Mouse (Mus musculus): ENCODE data around the gene Mnd1. TPM values are rescaled to one million over a fixed set of nuclear protein-coding genes. Genes with fewer than 3 reads are reported as not detected.
A peak's percentile ranks its signal among the peaks of the same experiment; 100 is the strongest.

The Mnd1 gene
- polyA plus RNA-seq, 1 experiment from 2014 or later = 17.4 TPM

DNA sequence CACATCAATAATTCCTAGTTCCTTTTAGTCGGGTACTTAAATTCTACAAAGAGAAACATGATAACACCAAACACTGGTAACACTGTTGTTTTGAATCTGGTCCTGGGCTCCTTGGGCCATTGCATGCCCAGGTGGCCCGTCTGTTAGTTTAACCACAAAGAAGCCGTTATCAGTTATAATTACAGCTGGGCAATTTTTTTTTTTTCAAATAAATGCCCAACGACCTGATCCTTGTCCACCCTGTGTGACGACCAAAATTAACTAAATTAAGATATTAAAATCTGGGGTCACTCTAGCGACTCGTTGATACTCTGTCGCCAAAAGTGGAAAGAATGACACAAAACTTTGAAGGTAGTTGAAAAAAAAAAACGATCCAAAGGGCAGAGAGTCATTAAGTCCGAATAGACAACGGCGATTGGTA is 855 bp downstream of the Mnd1 start:
- H3K4me1 ChIP-seq = peaks cover 39% of the 10 kb centered on the region
- H3K27me3 ChIP-seq (ENCODE audit: low read depth, poor library complexity, severe bottlenecking) = no peaks in the 10 kb centered on the region
- no peaks in the 10 kb centered on the region for H3K9me3 ChIP-seq (replicated peaks)
- H3K4me3 ChIP-seq = peak overlapping the region; percentile 56
- WGBS = 3% methylated on average over 12 of the region's 12 CpGs
- peak overlapping the region; percentile 95 for H3K27ac ChIP-seq
- DNase-seq (ENCODE audit: low spot score) = peak; percentile 34
- peaks cover 2% of the 10 kb centered on the region; the same call in 1 of the 2 replicates for H3K36me3 ChIP-seq

DNA sequence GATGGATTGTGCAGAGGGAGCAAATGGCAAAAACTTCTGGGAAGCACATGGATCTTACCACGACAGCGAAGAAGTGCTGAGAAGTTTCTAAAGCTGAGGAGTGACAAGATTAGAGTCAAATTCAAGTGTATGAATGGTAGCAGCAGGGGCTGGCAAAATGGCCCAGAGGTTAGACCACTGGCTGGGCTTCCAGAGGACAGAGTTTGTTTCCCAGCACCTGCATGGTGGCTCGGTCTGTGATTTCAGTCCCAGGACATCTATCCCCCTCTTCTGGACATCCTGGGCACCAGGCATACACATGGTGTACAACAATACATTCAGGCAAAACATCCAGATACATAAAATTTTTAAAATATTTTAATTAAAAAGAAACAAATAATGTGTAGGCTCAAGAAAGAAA is 5.8 kb downstream of the Mnd1 start:
- Histone ChIP-seq H3K27me3 (ENCODE audit: low read depth, poor library complexity, severe bottlenecking) (no peaks in the 10 kb centered on the region), H3K9me3 (replicated peaks) (no peaks in the 10 kb centered on the region), H3K36me3 (peaks cover 5% of the 10 kb centered on the region), H3K4me3 (no peak overlapping the region), H3K4me1 (peaks cover 11% of the 10 kb centered on the region), H3K27ac (no peak overlapping the region)
- DNase-seq (ENCODE audit: low spot score) = no peak
- WGBS = 96% methylated on average over 3 of the region's 3 CpGs

DNA sequence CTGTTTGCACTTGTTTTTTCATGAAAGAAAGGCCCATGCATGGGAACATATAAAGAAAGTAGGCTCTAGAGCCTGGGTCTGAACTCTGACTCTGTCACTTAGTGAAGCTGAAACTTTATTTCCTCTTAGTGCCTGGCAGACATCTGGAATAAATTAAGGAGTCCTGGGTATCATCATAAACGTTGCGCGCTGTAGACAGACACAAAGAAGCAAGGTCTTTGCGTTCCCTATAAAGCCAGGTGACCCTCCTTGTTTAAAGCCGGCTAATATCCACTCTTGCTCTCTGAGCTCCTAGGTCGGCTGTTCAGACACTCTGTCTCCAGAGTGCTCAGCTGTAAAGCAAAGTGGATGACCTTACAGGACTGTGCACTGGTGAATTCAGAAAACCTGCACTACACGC is 14.6 kb downstream of the Mnd1 start:
- peak; percentile 54 for DNase-seq (ENCODE audit: low spot score)
- Histone ChIP-seq H3K27ac (peak overlapping the region; percentile 85), H3K4me1 (peaks cover 45% of the 10 kb centered on the region), H3K27me3 (ENCODE audit: low read depth, poor library complexity, severe bottlenecking) (no peaks in the 10 kb centered on the region), H3K9me3 (replicated peaks) (no peaks in the 10 kb centered on the region), H3K4me3 (no peak overlapping the region), H3K36me3 (no peaks in the 10 kb centered on the region)
- WGBS = 23% methylated on average over 7 of the region's 7 CpGs

DNA sequence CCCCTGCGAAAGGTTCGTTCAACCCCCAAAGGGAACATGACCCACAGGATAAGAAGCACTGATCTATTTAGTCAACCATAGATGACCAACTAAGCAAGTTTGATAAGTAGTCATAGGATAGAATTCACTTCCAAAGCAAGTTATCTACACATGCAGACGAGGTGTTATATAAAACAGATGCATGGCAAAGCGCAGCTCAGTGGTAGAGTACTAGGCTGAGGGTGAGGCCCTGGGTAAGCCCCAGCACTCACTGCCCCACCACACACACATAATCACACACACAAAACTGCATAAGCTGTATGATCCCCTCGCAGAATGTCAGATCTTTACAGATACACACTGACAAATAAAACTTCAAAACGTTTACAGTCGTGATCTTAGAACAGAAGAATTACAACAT is 19.1 kb downstream of the Mnd1 start:
- Histone ChIP-seq H3K36me3 (no peaks in the 10 kb centered on the region), H3K4me1 (peaks cover 80% of the 10 kb centered on the region), H3K27ac (peak overlapping the region; percentile 67; the same call in 1 of the 2 replicates), H3K4me3 (no peak overlapping the region), H3K27me3 (ENCODE audit: low read depth, poor library complexity, severe bottlenecking) (no peaks in the 10 kb centered on the region), H3K9me3 (replicated peaks) (no peaks in the 10 kb centered on the region)
- DNase-seq (ENCODE audit: low spot score) = peak; percentile 23
- 84% methylated on average over 7 of the region's 7 CpGs for WGBS

DNA sequence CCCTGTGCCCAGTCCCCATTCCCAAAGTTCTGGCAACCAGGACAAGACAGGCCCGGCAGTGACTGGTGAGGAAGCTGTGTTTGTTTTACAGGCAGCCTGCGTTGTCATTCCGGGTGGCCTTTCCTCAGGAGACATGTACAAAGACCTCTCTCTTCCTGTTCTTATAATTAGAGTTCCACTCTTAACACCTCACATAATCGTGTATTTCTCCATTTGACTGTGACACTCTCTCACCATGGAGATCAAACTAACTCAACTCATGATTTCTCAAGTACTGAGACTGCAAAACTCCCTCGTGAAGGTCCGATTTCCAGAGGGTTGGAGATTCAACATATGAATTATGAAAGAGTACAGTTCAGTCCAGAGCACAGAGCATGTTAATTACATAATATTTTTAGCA is 19.7 kb downstream of the Mnd1 start:
- Histone ChIP-seq H3K9me3 (replicated peaks) (no peaks in the 10 kb centered on the region), H3K4me3 (0 out of 2 replicates have a peak overlapping the region, but pooled peaks have one; percentile 18), H3K36me3 (no peaks in the 10 kb centered on the region), H3K27me3 (ENCODE audit: low read depth, poor library complexity, severe bottlenecking) (no peaks in the 10 kb centered on the region), H3K4me1 (peaks cover 80% of the 10 kb centered on the region), H3K27ac (peak overlapping the region; percentile 72)
- DNase-seq (ENCODE audit: low spot score) = peak; percentile 28
- 68% methylated on average over 6 of the region's 6 CpGs for WGBS

- Histone ChIP-seq H3K27me3 (ENCODE audit: low read depth, poor library complexity, severe bottlenecking) (no peaks in the 10 kb centered on the region), H3K36me3 (no peaks in the 10 kb centered on the region), H3K4me3 (0 out of 2 replicates have a peak overlapping the region, but pooled peaks have one; percentile 18), H3K9me3 (replicated peaks) (no peaks in the 10 kb centered on the region), H3K4me1 (peaks cover 80% of the 10 kb centered on the region), H3K27ac (peak overlapping the region; percentile 72)
- peak; percentile 36 for DNase-seq (ENCODE audit: low spot score)
- WGBS = 33% methylated on average over 9 of the region's 9 CpGs
These were observed 20.2 kb downstream of the Mnd1 start for GRCm38 (mm10) chr3:84135387-84135786.

GRCm38 (mm10) chr3:84131369-84131768 is 24.2 kb downstream of the Mnd1 start:
- WGBS = 93% methylated on average over 3 of the region's 3 CpGs
- DNase-seq (ENCODE audit: low spot score) = peak; percentile 14

GRCm38 (mm10) chr3:84130776-84131175 is 24.8 kb downstream of the Mnd1 start:
- DNase-seq (ENCODE audit: low spot score) = peak; percentile 27
- Histone ChIP-seq H3K36me3 (no peaks in the 10 kb centered on the region), H3K27me3 (ENCODE audit: low read depth, poor library complexity, severe bottlenecking) (no peaks in the 10 kb centered on the region), H3K4me3 (no peak overlapping the region), H3K27ac (peak overlapping the region; percentile 85), H3K9me3 (replicated peaks) (no peaks in the 10 kb centered on the region), H3K4me1 (peaks cover 86% of the 10 kb centered on the region)
- 73% methylated on average over 5 of the region's 5 CpGs for WGBS

More at GRCm38 (mm10) chr3:84131369-84131768, 24.2 kb downstream of the Mnd1 start:
- H3K4me1 ChIP-seq = peaks cover 86% of the 10 kb centered on the region
- peak overlapping the region; percentile 85 for H3K27ac ChIP-seq
- H3K36me3 ChIP-seq = no peaks in the 10 kb centered on the region
- no peaks in the 10 kb centered on the region for H3K27me3 ChIP-seq (ENCODE audit: low read depth, poor library complexity, severe bottlenecking)
- H3K9me3 ChIP-seq (replicated peaks) = no peaks in the 10 kb centered on the region
- H3K4me3 ChIP-seq = no peak overlapping the region

- 27% methylated on average over 11 of the region's 11 CpGs for WGBS
- Histone ChIP-seq H3K4me1 (peaks cover 85% of the 10 kb centered on the region), H3K27ac (peak overlapping the region; percentile 85), H3K9me3 (replicated peaks) (no peaks in the 10 kb centered on the region), H3K4me3 (peak overlapping the region; percentile 17; the same call in 1 of the 2 replicates), H3K27me3 (ENCODE audit: low read depth, poor library complexity, severe bottlenecking) (no peaks in the 10 kb centered on the region), H3K36me3 (no peaks in the 10 kb centered on the region)
- peak; percentile 76 for DNase-seq (ENCODE audit: low spot score)
These were observed 26.4 kb downstream of the Mnd1 start for GRCm38 (mm10) chr3:84128871-84129870.

DNA sequence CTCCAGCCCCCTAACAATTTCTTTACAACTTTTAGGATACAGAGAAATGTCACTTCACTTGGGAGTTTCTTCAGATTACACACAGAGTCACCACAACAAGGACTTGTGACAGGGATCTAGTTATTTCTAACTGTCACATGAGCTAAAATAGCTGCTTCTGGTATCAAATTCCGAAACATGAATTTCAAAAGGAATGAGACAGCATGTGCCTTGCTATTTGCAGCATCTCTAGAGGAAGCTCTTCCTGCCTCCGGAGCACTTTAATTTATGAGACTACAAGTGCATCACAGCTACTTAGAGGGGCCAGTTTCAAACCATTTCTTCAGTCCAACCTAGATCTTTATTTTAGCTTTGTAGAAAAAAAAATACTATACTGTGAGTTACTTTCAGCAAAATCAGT is 28.2 kb downstream of the Mnd1 start:
- WGBS = 83% methylated on average over 2 of the region's 2 CpGs
- no peaks in the 10 kb centered on the region for H3K36me3 ChIP-seq
- no peaks in the 10 kb centered on the region for H3K9me3 ChIP-seq (replicated peaks)
- no peak overlapping the region for H3K27ac ChIP-seq
- H3K27me3 ChIP-seq (ENCODE audit: low read depth, poor library complexity, severe bottlenecking) = no peaks in the 10 kb centered on the region
- no peak overlapping the region for H3K4me3 ChIP-seq
- DNase-seq (ENCODE audit: low spot score) = no peak
- peaks cover 71% of the 10 kb centered on the region for H3K4me1 ChIP-seq

GRCm38 (mm10) chr3:84126721-84127120 is 28.9 kb downstream of the Mnd1 start:
- 90% methylated on average over 3 of the region's 3 CpGs for WGBS
- DNase-seq (ENCODE audit: low spot score) = peak; percentile 17
- H3K4me1 ChIP-seq = peaks cover 66% of the 10 kb centered on the region
- H3K27ac ChIP-seq = no peak overlapping the region
- no peaks in the 10 kb centered on the region for H3K36me3 ChIP-seq
- no peak overlapping the region for H3K4me3 ChIP-seq
- no peaks in the 10 kb centered on the region for H3K9me3 ChIP-seq (replicated peaks)
- H3K27me3 ChIP-seq (ENCODE audit: low read depth, poor library complexity, severe bottlenecking) = no peaks in the 10 kb centered on the region

DNA sequence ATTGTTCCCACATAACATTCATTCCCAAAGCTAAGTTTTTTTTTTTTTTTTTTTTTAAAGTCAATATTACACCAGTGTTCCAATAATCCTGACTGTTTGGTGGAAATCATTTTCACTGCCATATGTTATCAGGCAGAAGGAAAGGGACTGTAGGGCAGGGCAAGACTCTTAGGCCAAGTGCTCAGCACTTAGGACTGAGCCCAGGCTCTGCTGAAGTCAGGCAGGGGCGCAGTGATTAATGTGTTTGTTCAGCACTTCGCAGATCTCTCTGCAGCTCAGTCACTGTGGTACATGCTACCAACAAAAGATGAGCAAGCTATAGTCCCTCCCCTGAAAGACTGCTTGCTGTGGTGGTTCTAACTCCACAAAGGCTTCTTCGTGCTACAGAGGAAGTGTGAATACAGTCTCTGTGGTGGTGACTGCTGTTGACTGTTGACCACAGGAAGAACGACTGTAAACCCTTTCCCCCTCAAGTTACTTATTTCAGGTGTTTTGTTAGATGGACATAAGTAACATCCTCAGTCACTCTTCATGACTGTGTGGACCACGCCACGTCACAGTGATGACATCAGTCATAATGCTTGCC is 29.8 kb downstream of the Mnd1 start:
- Histone ChIP-seq H3K4me3 (no peak overlapping the region), H3K9me3 (replicated peaks) (no peaks in the 10 kb centered on the region), H3K4me1 (peaks cover 56% of the 10 kb centered on the region), H3K27ac (no peak overlapping the region), H3K27me3 (ENCODE audit: low read depth, poor library complexity, severe bottlenecking) (no peaks in the 10 kb centered on the region), H3K36me3 (no peaks in the 10 kb centered on the region)
- 80% methylated on average over 6 of the region's 6 CpGs for WGBS
- DNase-seq (ENCODE audit: low spot score) = no peak

- WGBS = 85% methylated on average over 3 of the region's 3 CpGs
- no peak overlapping the region for H3K27ac ChIP-seq
- no peak overlapping the region for H3K4me3 ChIP-seq
- H3K9me3 ChIP-seq (replicated peaks) = no peaks in the 10 kb centered on the region
- no peaks in the 10 kb centered on the region for H3K27me3 ChIP-seq (ENCODE audit: low read depth, poor library complexity, severe bottlenecking)
- H3K4me1 ChIP-seq = peaks cover 36% of the 10 kb centered on the region
- H3K36me3 ChIP-seq = no peaks in the 10 kb centered on the region
- DNase-seq (ENCODE audit: low spot score) = peak; percentile 38
These were observed 32.1 kb downstream of the Mnd1 start for GRCm38 (mm10) chr3:84123461-84123860.
